Mouse (Mus musculus): ENCODE data around the gene Strip2.

- TF ChIP-seq POLR2A (IDR thresholded peaks at IDR 0.05; ENCODE audit: insufficient read length, low read depth) (no peak), USF1 (IDR thresholded peaks at IDR 0.05; ENCODE audit: low read depth) (no peak), POLR2AphosphoS2 (IDR thresholded peaks at IDR 0.05; ENCODE audit: insufficient read length, low read depth) (no peak)
These were observed 89.0 kb downstream of the Strip2 start for GRCm38 (mm10) chr6:30005851-30006250.
